Mouse (Mus musculus): Measurements from ENCODE around the gene Stam. TPM values are rescaled to one million over a fixed set of nuclear protein-coding genes. Genes with fewer than 3 reads are reported as not detected.

The Stam gene
- total RNA-seq, 2 experiments from 2014 or later: 89.5 to 104 TPM

DNA sequence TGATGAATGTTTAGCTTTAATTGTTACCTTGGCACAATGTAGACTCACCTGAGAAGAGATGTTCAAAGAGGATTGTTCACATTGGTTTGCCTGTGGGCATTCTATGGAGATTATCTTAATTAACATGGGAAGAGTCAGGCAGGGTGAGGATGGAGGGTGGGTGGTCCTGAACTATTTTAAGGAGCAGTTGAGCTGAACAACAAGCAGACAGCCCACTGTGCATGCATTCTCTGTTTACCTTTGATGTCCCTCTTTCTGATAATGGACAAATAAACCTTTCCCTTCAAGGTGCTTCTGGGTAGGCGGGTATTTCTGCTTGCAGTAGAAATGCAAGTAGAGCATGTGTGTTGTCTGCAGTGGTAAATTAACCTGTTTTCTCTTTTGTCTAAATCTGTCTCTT, 30.0 kb downstream of the Stam start:
- no peak for DNase-seq (ENCODE audit: low spot score in 2 of 2)

DNA sequence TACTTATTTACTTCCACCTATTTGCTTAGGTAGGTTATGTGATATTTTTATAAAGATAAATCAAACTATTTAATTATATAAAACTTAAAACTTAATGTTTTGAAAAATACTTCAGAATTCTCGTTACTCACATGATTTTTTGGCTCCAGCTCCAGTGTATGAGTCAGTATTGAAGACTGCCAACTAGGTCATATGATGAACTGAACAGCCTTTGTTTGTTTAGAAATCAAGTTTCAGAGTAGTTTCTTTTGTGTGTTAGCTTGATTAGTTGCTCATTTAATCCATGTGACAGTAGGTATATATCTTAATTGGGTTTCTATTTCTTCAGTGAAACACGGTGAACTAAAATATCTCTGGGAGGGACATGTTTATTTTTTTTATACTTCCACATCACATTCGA, 33.8 kb downstream of the Stam start:
- DNase-seq (ENCODE audit: low spot score in 2 of 2): no peak

DNA sequence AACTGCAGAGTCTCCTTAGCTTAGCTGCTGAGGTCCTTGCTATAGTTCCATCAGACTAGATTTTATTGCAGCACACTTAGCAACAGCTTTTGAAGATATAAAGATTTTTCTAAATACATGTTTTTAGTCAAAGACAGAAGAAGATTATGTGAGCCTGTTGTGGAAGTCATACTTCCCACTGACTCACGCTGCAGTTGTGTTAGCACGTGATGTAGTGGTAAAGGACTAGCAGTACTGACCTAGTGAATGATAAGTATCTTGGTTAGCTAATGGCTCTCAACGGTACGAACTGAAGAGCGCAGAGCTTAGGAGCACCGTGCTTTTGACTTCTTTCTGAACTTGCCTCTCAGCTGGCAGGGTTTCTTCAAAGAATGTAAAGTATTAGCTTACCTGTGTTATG, 52.5 kb downstream of the Stam start:
- no peak for DNase-seq (ENCODE audit: low spot score in 2 of 2)

DNA sequence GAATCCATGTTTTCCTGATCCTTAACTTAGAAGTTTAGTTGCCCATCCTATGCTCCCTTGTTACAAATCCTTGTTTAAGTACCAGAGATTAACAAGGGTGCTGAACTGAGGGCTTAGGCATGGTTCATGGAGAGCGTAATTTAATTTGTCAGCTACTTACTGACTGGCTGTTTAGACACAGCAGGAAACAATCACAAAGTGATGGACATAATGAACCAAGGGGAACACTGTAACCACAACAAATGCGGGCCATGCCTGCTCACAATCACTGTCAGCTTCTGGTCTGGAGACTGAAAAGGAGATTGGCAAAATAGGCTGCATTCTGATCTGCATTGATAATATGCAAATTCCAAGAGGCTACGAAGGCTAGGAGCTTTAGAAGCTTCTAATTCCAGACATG, 53.7 kb downstream of the Stam start:
- DNase-seq (ENCODE audit: low spot score in 2 of 2): no peak

DNA sequence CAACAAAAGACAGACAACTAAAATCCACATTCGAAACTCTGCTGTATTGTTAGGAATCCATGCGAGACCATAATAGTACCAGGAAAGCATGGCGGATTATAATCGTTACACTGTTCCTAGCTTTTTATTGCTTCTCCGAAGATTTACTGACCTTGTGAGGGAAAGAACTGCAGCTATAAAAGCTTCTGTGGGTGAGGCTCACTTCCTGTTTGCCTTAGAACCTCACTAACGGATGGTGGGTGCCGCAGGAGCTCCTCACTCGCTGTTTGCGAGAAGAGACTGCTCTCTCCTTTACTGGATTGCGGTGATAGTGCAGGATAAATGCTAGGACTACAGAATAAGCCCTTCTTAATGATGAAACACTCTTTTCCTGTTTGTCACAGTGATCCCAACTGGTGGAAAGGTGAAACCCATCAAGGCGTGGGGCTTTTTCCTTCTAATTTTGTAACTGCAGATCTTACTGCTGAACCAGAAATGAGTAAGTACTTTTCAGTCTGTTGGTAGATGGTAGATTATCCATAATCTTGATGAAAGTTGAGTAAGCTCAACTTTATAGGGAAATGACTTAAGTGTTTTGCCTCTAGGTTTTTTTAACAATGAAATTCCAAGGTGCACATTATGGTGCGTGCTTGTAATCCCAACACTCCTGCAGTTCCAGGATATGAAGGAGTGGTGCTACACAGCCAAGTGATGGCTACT, 56.9 kb downstream of the Stam start:
- DNase-seq (ENCODE audit: low spot score in 2 of 2): no peak

DNA sequence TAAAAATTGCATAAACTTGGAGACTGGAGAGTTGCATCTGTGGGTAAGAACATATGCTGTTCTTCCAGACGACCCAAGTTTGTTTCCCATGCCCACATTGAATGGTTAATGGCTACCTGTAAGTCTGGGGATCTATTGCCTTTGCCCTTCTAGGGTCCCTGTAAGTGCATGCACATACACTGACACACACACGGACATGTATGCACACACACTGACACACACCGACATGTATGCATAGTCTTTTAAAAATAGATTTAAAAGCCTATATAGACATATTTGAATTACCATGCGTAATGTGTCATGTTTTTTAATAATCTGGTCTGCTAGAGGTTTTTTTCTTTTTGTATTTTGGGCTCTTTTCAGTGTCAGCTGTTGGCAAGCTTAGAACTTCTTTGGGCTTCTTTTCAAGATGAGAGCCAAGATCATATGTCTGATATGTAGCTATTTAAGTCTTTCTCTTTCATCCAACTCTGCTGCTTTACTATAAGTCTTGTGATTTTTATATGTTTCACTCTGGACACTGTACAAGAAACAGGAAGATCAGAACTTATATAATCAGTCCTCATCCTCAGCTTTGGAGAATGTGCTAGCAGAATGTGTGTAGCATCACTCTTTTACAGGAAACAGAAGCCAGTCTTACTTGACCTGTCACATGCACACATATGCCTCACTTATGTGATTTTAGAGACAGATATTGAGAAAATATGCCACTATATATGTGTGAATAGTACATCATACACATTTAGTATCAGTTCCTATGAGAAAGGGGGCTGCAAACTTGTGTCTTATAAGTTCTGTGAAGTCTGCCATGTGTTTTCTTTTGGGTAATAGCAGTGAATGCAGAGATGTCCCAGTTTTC, 58.8 kb downstream of the Stam start:
- DNase-seq (ENCODE audit: low spot score in 2 of 2): no peak

DNA sequence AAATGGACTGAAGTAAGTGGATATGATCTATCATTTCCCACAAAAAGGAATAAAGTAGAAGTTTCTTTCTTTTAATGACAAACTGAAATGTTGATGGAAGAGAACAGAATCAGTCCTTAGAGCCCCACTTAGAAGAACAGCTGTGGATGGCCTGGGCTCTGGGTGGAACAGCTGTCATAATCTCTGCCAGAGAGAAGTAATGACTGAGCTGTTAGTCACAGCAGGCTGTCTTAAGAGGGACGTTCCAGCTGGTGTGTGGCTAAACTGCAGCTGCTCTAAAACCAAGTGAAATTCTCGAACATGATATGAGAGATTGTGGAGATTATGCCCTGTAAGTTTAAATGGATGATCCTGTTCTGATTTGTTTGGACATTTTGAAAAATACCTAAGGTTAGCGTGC, 63.0 kb downstream of the Stam start:
- no peak for DNase-seq (ENCODE audit: low spot score in 2 of 2)

DNA sequence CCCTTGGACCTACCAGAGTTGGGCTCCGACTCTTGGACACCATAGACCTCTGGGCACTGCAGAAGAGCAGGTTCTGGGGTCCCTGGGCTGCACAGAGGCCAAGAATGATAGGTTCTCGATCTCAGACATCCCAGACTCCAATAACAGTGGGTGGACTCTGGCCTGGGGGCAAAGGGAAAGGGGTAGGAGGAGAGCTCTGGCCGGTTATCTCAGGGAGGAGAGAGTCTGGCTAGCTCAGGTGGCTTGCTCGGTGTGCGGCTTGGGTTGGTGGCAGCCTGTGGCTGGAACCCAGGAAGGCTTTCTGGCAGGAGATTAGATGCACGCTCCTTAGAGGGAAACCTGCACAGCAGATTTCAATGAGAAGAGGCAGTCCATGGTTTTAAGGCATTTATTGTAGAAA, 65.7 kb downstream of the Stam start:
- no peak for DNase-seq (ENCODE audit: low spot score in 2 of 2)

DNA sequence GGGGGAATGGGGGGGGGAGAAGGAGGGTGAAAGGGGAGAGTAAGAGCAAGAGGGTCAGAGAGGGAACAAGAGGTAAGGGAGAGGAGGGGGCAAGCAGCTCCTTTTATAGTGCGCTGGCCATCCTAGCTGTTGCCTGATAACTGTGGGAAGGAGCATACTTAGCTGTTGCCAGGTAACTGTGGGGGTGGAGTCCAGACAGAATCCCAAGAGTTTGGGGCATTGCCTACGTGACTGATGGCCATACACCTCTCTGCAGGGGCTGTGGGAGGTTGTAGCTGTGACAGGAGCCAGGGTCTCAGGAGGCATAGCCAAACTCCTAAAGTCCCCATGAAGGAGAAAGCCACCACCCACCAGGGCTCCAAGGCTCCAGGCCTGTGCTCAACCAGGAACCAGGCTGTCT, 66.1 kb downstream of the Stam start:
- no peak for DNase-seq (ENCODE audit: low spot score in 2 of 2)

DNA sequence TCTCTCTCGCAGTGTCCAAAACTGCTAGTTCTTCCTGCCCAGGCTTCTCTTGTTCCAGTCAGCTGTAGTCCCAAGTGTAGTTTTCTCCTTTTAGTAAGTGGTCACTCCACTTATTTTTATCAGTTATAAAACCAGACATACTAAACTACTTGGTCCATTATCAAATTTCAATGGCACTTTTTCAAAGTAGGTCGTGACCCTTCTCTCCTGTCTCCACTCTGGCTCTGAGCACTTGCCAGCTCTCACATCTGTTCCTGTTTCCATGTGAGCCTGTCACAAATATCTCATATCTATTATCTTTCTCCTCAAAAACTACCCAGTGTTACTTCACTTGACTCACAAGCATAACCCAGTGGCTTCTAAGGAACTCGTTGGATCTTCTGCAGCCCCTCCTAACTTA, 71.4 kb downstream of the Stam start:
- no peak for DNase-seq (ENCODE audit: low spot score in 2 of 2)

DNA sequence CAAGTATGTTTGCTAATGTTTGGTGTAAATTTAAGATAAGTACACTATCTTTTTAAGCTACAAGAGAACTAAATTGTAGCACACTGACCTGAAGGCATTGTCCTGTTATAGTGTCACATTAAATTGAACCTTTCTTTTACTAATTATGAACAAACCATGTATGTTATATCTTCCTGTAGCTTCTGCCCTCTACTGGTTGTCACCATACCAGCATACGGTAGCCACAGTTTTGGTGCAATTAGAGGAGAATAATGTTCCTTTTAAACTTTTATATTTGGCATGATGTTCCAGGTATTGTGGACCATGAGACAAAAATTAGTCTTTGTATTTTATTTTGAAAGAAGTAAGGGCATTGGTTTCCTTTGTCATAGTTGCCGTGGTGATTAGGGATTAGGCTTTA, 73.0 kb downstream of the Stam start:
- peak in 1 of 2 experiments; percentile 16 for DNase-seq (ENCODE audit: low spot score in 2 of 2)

DNA sequence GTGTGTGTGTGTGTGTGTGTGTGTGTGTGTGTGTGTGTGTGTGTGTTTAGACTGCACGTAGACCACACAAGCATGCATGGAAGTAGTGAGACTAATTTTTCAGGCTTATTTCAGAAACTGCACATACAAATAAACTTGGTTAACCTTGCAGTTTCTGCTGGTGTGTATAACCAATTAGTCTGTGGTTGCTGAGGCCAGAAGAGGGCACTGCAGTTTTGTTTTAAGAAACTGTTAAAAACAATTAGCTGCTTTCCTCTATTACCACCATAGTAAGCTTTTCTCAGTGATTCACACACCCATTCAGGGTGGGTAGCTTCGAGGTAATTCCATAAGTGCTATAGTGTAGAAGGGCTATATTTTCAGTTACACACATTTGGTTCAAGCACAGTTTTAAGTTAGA, 76.9 kb downstream of the Stam start:
- peak in 1 of 2 experiments; percentile 24 for DNase-seq (ENCODE audit: low spot score in 2 of 2)

DNA sequence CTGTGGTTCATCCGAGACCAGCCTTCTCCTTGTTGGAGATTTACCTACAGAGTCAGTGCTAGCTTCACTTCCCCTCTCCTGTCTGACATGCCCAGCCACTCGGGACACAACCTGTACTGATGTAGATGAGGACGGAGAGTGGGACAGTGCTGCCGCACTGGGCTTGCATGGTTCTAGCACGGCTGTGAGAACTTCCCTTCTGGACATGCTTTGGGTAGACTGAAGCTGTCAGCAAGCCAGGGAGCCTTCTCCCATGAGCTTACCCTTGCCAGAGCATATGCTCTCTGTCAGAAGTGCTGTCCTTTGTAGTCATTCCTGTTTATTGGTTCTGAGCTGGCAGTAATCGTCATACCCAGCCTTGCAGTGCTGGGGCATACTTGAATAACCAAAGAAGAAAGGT, 78.0 kb downstream of the Stam start:
- no peak for DNase-seq (ENCODE audit: low spot score in 2 of 2)

DNA sequence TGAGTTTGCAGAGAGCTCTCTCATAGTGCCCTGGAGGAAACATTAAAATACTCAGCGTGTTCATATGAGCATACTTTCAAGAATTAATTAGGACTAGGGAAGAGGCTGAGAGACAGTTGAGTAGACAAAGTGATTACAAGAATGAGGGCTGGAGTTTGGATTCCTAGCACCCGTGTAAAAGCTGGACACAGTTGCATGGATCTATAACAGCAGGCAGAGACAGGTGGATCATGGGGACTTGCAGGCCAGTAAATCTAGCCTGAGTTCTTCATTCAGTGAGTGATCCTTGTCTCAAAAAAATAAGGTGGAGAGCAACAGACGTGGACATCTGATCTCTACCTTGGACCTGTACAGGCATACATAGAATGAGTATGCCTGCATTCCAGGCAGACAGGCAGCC, 85.1 kb downstream of the Stam start:
- DNase-seq (ENCODE audit: low spot score in 2 of 2): no peak

DNA sequence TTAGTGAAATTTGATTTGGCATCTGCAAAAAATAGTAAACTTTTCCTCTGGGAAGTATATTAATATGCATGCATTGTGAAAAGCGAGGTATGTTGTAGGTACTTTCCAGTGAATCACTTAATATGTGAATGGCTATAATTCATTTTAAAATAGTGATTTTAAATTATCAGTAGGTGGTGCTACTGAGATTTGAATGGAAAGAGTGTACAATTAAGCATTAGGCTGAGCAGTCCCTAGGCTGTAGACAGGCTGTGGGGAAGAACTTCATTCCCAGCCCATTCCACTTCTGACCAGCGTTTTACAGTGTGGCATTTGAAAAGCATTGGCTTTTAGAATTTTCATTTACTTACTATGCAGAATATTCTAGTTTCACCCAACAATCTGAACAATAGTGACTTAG, 85.9 kb downstream of the Stam start:
- DNase-seq (ENCODE audit: low spot score in 2 of 2): peak in 1 of 2 experiments; percentile 17

DNA sequence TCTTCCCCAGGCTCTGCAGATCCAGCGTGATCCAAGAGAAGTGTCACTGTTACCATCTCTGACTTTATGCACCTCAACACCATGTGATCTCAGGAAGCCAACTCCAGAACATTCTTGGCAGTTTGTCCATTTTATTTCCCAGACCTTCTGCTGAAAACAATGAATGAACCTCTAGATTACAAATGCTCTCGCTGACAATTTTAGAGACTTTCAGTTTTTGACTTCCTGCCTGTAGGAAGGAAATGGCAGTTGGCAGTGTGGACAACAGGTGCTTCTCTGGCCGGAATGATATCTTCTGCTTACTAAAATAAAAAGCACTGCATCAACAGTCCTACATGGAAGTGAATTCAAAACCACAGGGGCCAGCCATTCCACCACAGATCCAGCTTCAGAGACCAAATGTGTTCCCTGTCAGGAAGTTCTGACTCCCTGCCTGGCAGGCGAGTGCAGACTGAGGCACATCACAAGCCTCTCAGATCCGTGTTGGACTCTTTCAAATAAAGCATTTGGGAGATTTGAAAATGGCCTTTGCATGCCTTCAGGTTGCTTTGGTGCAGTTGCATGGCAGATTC, 90.6 kb downstream of the Stam start:
- DNase-seq (ENCODE audit: low spot score in 2 of 2): no peak

DNA sequence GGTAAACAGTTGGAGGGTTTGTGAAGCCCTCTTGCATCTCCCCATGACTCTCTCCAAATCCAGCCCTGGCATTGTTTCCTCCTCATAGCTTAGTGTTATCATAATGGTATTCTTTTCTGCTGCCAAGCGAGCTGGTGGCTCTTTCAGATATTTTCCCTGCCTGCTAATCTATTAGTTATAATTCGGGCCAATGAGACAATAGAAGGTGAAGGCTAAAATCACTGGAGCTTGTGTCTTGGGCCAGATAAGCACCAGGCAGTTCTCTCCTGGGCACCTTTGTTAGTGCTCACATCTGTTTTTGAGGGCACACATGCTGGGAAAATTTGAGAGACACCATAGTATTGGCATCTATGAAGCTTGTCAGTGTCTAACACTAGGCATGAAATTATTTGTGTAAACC, 91.2 kb downstream of the Stam start:
- peak; percentile 24 to 30 for DNase-seq (ENCODE audit: low spot score in 2 of 2)

DNA sequence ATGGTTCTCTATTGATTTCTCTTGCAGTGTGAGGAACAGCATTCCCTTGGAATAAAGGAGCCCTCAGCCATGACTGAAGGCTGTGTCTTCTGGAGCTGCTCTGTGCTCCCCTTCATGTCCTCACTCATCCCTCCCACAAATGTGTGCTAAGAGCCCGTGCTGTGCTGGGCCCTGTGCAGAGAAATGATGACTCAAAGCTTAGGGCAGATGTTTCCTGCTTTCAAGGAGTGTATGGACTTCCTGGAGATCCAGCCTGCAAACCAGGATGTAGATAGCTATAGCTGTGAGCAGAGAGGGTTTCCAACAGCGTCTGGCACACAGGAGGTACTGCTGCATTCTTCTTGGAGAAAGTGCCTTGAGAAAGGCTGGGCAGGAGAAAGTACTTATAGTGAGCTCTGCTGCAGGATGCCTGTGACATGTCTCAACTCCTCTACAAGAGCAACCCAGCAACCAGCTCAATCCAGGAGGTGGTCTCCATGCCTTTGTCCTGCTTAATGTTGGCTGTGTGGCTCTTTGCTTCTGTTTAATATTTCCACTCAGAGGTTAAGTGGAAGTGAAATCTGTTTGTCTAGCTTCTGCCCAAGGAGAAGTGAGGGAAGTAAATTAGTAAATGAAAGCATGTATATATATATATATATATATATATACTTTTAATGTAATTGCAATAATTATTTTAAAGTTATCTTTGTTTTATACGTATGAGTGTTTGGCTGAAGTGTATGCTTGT, 91.9 kb downstream of the Stam start:
- no peak for DNase-seq (ENCODE audit: low spot score in 2 of 2)

DNA sequence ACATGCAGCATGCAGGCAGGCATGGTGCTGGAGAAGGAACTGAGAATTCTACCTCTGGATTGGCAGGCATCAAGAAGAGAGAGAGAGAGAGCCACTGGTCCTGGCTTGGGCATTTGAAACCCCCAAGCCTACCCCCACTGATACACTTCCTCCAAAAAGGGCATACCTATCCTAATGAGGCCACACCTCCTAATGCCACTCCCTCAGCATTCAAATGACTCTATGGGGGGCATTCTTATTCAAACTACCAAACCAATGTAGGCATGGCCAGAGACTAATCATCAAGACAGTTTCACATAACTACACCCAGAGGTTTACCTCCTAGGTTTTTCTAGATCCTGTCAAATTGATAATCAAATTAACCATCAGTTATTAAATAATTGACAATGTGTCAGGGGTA, 93.8 kb downstream of the Stam start:
- no peak for DNase-seq (ENCODE audit: low spot score in 2 of 2)

DNA sequence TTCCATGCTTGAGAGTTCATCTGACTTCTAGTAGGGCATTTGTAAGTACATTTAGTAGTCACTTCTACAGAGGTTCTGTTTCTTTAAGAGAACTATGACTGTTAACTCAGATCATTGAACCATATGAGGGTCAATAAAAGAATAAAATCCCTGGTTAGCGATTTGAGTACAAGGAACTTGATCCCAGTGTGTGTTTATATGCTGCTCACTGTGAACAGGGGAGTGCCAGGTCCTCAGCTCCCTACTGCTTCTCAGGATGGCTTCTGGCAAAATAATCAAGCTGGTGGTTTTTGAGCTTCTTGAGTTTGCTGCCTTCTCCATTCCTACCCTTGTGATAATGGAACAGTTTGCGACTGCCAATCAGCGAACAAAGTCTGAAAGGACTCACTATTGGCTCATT, 100.4 kb downstream of the Stam start, which contains the start of gene Tmem236:
Tmem236 (plus strand) TSS at position 190 of the 400 bp plus-strand sequence.
- no peak for DNase-seq (ENCODE audit: low spot score in 2 of 2)

DNA sequence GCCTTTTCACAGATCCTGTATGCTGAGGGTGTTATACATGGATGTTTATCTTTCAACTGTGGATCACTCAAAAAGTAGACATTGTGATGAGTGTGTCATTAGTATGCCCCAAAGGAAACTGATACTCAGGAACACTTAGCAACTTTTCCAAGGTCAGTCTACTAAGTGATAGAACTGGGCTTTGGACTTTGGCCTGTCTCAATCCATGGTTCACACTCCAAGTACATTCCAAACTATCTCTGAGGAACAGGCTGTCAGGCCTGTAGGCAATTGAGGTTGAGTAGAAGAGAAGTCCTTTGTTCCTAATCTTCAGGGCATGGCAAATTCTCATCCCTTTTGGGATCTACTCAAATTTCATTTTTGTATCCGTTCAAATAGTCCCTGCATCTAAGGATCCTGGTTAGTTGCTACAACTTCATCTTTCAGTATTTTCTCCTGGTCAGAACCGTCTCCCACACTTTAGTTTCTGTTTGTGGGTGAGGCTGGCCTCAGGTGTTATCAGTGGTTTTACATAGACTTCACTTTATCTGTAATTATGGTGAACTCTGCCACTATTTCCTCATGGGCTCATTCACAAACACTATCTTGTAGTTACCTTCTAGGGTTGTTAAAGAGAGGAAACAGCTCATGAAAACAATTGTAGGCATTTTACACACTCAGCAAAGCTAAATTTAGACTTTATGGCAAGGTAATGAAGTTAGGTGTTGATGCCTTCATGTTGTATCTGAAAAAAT, 102.7 kb downstream of the Stam start:
- no peak for DNase-seq (ENCODE audit: low spot score in 2 of 2)
